Mouse (Mus musculus): Measurements from ENCODE around the gene Vmn1r85.
A peak's percentile ranks its signal among the peaks of the same experiment; 100 is the strongest.

The Vmn1r85 gene

DNA sequence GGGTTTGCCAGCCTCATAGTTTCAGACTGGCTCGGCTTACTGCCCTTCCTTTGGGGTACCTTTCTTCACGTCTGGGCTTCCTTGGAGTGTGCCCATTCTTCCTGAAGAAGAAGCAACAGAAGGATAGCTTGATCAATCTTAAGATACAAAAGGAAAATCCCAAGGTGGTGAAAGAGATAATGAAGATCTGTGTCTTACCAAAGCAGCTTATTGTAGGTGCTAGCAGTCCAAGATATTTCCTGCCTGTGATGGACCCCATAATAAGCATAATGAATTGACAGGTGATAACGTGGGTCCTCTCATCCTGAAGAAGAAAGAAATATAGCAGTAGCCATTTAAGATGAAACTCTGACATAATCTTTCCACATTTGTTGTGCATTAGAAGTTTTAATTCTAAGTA lies at the start of gene Vmn1r85:
TSS of gene Vmn1r85 (minus strand) at position 101 of the 400 bp plus-strand sequence.
- no peak for DNase-seq (ENCODE audit: low read depth, low spot score)

DNA sequence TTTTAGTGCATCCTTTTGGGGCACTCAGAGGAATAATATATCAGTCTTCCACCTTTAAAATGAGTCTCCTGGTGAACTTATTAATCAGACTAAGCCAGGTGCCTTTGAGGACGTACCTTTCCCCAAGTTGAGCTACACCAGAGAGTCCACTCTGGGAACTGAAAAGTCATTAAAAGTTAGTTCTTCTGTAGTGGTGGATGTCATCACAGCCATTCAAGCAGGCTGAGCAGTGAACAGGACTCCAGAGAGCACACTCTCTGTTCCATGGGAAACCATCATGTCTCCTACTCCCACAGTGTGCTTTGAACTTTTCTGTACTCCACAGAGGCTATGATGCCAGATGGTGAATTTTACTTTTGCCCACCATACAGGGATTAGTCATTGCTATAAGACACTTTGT lies 45.1 kb upstream of the Vmn1r85 start, which contains the start of gene Vmn1r87:
TSS of gene Vmn1r87 (minus strand) at position 101 of the 400 bp plus-strand sequence.
- DNase-seq (ENCODE audit: low read depth, low spot score), result no peak

DNA sequence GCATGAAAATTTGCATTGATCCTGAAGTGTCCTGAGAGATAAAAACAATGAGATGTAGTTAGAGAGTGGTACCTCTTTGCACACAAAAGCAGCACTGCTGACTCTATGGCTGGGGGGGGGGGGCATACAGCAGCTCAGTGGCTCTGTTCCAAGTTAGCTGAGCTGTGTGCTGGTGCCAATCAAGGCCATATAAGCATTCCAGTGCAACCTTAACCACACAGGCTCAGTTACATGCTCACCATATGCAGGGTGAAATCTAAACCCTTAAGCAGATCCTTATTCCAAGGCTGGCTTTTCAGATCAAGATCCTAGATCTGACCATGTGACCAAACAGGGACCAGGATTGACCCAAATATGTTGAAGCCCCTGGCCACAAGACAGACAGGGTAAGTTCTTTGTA lies 42.4 kb upstream of the Vmn1r85 start:
- no peak for DNase-seq (ENCODE audit: low read depth, low spot score)

DNA sequence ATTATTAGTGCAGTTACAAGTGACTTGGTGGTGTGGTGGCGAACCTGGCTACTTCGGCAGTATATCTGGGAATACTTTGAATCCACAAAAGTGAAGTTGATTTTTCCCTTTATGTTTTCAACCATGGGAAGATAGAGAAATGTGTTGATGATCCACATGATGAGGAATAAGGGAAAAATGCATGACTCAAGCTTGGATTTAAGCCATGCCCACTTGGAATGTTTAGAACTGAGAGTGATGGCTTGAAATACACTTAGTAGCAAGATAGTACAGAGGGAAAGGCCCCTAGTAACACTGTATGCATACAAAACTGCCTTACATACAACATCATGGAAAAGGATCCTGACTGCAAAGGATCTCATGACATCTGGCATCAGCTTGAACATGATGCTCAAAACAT lies 36.9 kb upstream of the Vmn1r85 start:
- DNase-seq (ENCODE audit: low read depth, low spot score), result no peak

DNA sequence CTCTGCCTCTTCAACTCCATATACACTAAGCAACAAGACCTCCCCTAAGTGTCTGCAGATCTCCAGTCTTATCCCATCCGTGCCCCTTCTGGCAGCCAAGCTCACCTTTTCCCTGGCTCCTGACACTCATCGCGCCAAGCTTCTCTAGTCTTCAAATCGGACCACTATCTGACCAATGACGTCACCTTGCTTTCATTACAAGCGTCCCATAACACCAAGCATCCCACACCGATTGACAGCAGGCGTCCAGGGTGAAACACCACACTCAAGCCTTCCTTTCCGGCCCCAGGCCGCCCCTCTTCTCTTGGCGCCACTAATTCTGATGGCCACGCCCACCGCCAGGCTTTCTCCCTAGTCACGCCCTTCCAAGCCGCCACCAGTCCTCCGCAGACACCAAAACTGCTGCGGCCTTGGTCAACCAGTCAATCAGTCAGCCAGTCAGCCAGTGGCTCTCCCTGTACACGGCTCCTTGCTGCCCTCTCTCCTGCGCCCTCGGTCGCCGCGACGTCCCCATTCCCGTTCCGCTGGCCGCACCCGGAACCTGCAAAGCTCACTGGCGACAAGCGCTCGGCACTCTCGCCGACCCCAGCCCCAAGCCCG lies 28.7 kb upstream of the Vmn1r85 start:
- peak; percentile 54 for DNase-seq (ENCODE audit: low read depth, low spot score)

DNA sequence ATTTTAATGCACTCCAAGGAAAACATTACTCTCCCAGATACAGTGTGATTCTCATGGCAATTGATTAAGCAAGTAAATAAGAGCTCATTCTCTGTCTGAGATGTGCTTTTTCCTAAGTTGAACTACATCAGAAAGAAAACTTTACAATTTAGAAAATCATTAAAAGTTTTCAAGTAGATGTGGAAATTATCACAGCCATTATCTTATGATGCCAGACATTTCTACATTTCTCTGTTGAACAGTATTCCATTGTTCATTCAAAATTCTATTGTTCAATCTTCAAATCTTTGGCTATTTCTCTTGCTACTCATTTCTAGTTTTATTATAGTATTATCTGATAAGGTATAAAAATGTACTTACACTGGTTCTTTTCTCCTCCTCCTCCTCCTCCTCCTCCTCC lies 24.8 kb upstream of the Vmn1r85 start, which contains the start of gene Vmn1r86:
TSS of gene Vmn1r86 (minus strand) at position 101 of the 400 bp plus-strand sequence.
- no peak for DNase-seq (ENCODE audit: low read depth, low spot score)

DNA sequence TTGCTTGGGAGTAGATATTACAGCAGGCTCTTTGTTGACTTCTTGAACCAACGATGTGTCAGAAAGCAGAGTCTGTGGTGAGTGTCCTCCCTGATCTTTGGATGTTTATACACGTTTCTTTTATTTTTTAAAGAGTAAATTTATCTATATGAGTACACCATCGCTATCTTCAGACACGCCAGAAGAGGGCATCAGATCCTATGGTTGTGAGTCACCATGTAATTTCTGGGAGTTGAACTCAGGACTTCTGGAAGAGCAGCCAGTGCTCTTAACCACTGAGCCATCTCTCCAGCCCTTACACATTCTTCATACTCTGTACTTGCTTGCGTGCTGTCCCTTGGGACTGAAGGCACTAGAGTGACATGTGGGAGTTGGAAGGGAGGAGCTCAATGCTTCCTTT lies 22.7 kb downstream of the Vmn1r85 start:
- no peak for DNase-seq (ENCODE audit: low read depth, low spot score)

DNA sequence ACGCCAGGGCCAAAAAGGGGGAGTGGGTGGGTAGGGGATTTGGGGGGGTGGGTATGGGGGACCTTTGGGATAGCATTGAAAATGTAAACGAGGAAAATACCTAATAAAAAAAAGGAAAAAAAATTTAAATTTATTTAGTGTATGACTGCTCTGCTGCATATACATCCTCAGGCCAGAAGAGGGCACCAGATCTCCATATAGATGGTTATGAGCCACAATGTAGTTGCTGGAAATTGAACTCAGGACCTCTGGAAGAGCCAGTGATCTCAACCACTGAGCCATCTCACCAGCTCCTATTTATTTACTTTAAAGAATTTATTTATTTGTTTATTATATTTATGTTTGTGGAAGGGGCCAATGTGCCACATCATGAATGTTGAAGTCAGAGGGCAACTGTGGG lies 31.6 kb downstream of the Vmn1r85 start:
- DNase-seq (ENCODE audit: low read depth, low spot score), result peak; percentile 44

DNA sequence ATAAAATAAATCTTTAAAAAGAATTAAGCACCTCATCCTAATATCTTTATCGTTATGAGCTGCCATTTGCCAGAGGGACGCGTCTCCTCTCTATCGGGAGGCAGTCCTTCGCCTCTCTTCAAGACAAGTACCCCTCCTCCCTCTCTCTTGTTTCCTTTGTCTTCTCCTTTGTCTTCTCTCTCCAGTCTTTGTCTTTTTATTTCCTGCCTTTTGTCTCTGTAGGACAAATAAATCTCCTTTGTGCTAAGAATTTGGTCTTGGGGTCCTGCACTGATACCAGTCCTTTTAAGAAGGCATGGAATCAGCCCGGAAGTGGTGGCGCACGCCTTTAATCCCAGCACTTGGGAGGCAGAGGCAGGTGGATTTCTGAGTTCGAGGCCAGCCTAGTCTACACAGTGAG lies 35.4 kb downstream of the Vmn1r85 start:
- peak; percentile 85 for DNase-seq (ENCODE audit: low read depth, low spot score)

- DNase-seq (ENCODE audit: low read depth, low spot score), result peak; percentile 64
Measured at GRCm38 (mm10) chr7:13056913-13057700, 37.9 kb downstream of the Vmn1r85 start.

- DNase-seq (ENCODE audit: low read depth, low spot score), result peak; percentile 99
Measured at GRCm38 (mm10) chr7:13054287-13055010, 40.5 kb downstream of the Vmn1r85 start, which contains the start of gene Mzf1. Mzf1 (minus strand) TSS chr7:13054764.

DNA sequence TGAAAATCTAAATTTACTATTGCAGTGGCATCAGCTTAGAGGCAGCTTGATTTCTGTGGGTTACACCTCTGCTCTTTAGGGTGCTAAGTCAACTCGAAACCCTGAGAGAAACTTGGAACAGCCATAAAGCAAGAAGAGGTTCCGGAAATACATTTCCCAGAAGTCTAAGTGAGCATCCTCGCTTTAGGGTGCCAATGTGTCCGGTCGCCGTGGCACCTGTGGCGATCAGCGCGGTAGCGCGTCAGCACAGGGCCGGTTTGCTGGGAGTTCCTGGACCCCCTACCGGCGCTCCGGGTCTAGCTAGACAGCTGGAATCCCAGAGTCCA lies 41.0 kb downstream of the Vmn1r85 start:
- DNase-seq (ENCODE audit: low read depth, low spot score), result no peak

DNA sequence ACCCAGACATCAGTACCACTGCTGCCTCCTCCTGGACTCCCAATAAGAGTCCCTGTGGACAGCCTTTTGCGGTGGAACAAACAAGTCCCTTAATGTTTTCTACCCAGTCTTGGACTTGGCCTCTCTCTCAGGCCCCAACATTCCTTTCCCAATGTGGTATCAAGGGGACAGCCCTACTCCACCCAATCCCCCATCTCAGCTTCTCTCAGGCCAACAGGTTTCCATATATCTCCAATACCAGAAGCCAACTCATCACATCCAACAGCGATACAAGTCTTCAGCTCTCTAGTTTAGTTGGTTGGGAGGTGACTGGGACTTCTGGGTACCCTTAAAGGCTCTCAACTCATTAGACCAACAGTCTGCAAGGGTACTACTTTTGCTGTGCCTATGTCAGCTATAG lies 41.5 kb downstream of the Vmn1r85 start:
- DNase-seq (ENCODE audit: low read depth, low spot score), result no peak

DNA sequence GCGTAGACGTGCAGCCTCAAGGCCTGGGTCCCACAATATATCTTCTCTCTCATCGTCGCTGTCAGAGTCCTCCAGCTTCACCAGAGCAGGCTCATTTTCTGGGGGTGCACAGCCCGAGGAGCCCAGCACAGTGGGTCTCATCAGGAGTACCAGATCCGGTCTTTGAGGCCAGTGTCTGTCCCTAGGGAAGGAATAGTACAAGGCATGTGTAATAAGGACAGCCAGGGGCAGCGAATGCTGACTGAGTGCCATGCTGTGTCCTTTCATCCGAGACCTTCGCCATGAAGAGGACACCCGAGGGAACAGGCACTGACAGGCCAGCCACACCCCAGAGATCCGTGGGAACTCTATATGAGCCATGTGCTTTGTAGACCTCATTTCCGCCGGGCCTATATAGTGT lies 42.0 kb downstream of the Vmn1r85 start:
- DNase-seq (ENCODE audit: low read depth, low spot score), result no peak

- DNase-seq (ENCODE audit: low read depth, low spot score), result peak; percentile 85
Measured at GRCm38 (mm10) chr7:13046084-13046483, 48.9 kb downstream of the Vmn1r85 start.

GRCm38 (mm10) chr7:13044254-13044625 lies 50.7 kb downstream of the Vmn1r85 start:
- DNase-seq (ENCODE audit: low read depth, low spot score), result no peak

DNA sequence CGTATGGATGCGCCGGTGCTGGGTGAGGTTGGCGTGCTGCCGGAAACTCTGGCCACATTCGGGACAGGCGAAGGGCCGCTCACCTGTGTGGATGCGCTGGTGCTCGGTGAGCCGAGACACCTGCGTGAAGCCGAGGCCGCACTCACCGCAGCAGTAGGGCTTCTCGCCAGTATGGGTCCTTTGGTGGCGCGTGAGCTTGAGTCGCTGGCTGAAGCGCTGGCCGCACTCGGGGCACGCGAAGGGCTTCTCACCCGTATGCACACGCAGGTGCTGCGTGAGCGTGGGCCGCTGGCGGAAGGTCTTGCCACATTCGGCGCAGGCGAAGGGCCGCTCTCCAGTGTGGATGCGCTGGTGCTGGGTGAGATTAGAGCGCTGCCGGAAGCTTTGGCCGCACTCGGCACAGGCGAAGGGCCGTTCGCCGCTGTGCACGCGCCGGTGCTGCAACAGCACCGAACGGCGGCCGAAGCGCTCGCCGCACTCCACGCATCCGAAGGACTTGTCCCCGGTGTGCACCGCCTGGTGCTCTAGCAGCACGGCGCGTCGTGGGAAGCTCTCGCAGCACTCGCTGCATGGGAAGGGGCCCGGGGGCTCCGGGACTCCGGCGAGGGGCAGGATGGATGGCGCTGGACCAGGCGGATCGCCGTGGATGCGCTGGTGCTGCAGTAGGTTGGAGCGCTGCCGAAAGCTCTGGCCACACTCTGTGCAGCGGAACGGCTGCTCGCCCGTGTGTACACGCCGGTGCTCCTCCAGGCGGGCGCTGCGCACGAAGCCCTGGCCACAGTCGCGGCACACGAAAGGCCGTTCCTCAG lies 51.3 kb downstream of the Vmn1r85 start:
- DNase-seq (ENCODE audit: low read depth, low spot score), result peak; percentile 75

GRCm38 (mm10) chr7:13043120-13043444 lies 51.9 kb downstream of the Vmn1r85 start:
- no peak for DNase-seq (ENCODE audit: low read depth, low spot score)

- DNase-seq (ENCODE audit: low read depth, low spot score), result no peak
Measured at GRCm38 (mm10) chr7:13042511-13042910, 52.5 kb downstream of the Vmn1r85 start.

- peak; percentile 81 for DNase-seq (ENCODE audit: low read depth, low spot score)
Measured at GRCm38 (mm10) chr7:13041256-13041655, 53.7 kb downstream of the Vmn1r85 start.

DNA sequence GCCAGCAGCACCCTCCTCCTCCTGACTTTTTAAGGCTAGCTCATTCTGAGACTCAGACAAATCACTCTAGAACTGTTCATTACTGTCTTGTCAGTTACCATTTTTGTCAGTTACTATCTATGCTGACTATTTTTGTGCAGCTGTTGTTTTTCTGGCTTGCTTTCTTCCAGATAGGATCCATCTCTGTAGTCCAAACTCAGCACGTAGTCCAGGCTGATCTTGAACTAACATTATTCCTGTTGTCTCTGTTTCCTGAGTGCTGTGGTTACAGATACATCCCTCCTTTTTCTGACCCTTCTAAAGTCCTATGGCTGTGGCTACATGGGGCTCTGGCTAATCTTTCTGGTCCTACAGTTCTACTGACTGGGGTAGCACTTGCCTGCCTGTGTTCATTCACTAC lies 55.8 kb downstream of the Vmn1r85 start:
- DNase-seq (ENCODE audit: low read depth, low spot score), result no peak

DNA sequence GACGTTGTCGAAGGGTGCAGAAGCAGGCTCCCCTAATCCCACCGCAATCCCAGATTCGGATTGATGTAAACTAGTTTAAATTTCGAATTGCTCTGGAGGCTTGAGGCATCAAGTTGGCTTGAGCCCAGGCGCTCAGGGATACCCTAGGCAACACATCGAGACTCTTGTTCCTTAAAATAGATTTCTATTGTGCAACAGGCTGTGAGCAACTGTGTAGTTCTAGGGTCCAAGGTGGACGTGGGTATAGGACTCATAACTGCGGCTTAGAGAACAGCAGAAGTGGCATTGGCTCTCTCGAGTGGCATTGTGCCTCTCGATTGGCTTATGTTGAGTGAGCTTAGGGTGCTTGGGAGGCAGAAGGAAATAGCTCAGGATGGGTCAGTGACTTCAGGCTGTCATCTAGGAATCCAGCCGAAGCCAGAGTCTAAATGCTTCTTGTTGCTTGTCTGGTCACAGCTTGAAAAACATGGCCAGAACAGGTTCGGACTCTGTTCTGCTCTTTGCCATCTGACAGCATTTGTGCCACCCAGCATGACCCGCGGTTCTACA lies 56.3 kb downstream of the Vmn1r85 start:
- DNase-seq (ENCODE audit: low read depth, low spot score), result peak; percentile 48
